Mouse (Mus musculus) kidney, embryonic 14.5 days (tissue): ENCODE results near the gene Zc3h6. TPM values are rescaled to one million over a fixed set of nuclear protein-coding genes. Genes with fewer than 3 reads are reported as not detected.
A peak's percentile ranks its signal among the peaks of the same experiment; 100 is the strongest.

ENCODE experiments used
- ATAC-seq: fragments of 200-750 bp; cut with Nextera tagmentation; 2 replicates; pipeline ENCODE4 v1.8.0; 2017; ENCODE audit warnings: moderate number of reproducible peaks, mild to moderate bottlenecking, moderate TSS enrichment, moderate library complexity; ENCODE audit not compliant: low FRiP score, low TSS enrichment
- H3K27ac ChIP-seq: fragments of 300-500 bp; sonication (generic); 2 replicates; pipeline ENCODE4 v1.5.1; 2014; ENCODE audit warnings: low read depth, mild to moderate bottlenecking, low read length, moderate library complexity, mixed read lengths
- H3K27me3 ChIP-seq: fragments of 300-500 bp; sonication (generic); 2 replicates; pipeline ENCODE4 v1.6.1; 2014; ENCODE audit warnings: mild to moderate bottlenecking, low read length; ENCODE audit not compliant: control insufficient read depth, insufficient read depth
- H3K36me3 ChIP-seq: fragments of 300-500 bp; sonication (generic); 2 replicates; pipeline ENCODE4 v1.6.1; 2014; ENCODE audit warnings: low read length, mixed read lengths; ENCODE audit not compliant: control insufficient read depth, insufficient read depth
- H3K4me1 ChIP-seq: fragments of 300-500 bp; sonication (generic); 2 replicates; pipeline ENCODE4 v1.6.1; 2014; ENCODE audit warnings: low read length, mixed read lengths; ENCODE audit not compliant: control insufficient read depth, insufficient read depth
- H3K4me2 ChIP-seq: fragments of 300-500 bp; sonication (generic); replicated peaks from 2 replicates; pipeline ENCODE4 v1.6.1; 2014; ENCODE audit warnings: low read depth, mild to moderate bottlenecking, low read length
- H3K4me3 ChIP-seq: fragments of 300-500 bp; sonication (generic); 2 replicates; pipeline ENCODE4 v1.5.1; 2014; ENCODE audit warnings: mild to moderate bottlenecking, low read length
- H3K9ac ChIP-seq: fragments of 300-500 bp; sonication (generic); 2 replicates; pipeline ENCODE4 v1.6.1; 2014; ENCODE audit warnings: low read depth, mild to moderate bottlenecking, low read length, moderate library complexity
- H3K9me3 ChIP-seq: fragments of 300-500 bp; sonication (generic); 2 replicates; pipeline ENCODE4 v1.6.1; 2016; ENCODE audit warnings: low read length; ENCODE audit not compliant: control insufficient read depth
- WGBS: fragments of 180-500 bp; shearing (Covaris S2); extraction: QIAGEN DNeasy Blood & Tissue Kit; methylation state at CpG from one replicate; pipeline ENCODE4 v1.1.7; 2014; 5-methylcytosine and 5-hydroxymethylcytosine counted together
- polyA plus RNA-seq: library from polyadenylated mRNA; unstranded; fragments of >200 nt; fragmentation: Nextera tagmentation; extraction: Ambion mirVana; gene quantifications from 2 replicates; pipeline ENCODE4 v1.2.1, GENCODE M21; 2014

Zc3h6 gene
- polyA plus RNA-seq, 1 experiment from 2014 or later: 1.5 TPM

- no peaks in the 10 kb centered on the region for H3K27me3 ChIP-seq
- 0 out of 2 replicates have a peak, but pooled peaks cover 3% of the 10 kb centered on the region for H3K4me1 ChIP-seq
- H3K9me3 ChIP-seq: no peaks in the 10 kb centered on the region
- no peak overlapping the region for H3K9ac ChIP-seq
- H3K4me3 ChIP-seq: no peak overlapping the region
- H3K27ac ChIP-seq: no peak overlapping the region
- H3K36me3 ChIP-seq: no peaks in the 10 kb centered on the region
- H3K4me2 ChIP-seq: no peak overlapping the region
- WGBS: 44% methylated on average over 4 of the region's 4 CpGs
- peak; percentile 89 for ATAC-seq
Observed at GRCm38 (mm10) chr2:129046846-129047196, 79.6 kb downstream of the Zc3h6 start.

GRCm38 (mm10) chr2:129047811-129048210 is 80.6 kb downstream of the Zc3h6 start, which contains the start of gene Vinac1:
TSS of gene Vinac1 (minus strand) at chr2:129048172.
- H3K27ac ChIP-seq: no peak within 1 kb of the TSS
- H3K4me3 ChIP-seq: no peak within 1 kb of the TSS
- ATAC-seq: no peak
- H3K4me1 ChIP-seq: 0 out of 2 replicates have a peak, but pooled peaks cover 3% of the 10 kb centered on the region
- H3K9me3 ChIP-seq: no peaks in the 10 kb centered on the region
- no peaks in the 10 kb centered on the region for H3K27me3 ChIP-seq
- no peak within 1 kb of the TSS for H3K4me2 ChIP-seq
- no peak within 1 kb of the TSS for H3K9ac ChIP-seq
- H3K36me3 ChIP-seq: no peaks in the 10 kb centered on the region
- WGBS: 84% methylated on average over 8 of the region's 8 CpGs

GRCm38 (mm10) chr2:129052451-129052983 is 85.3 kb downstream of the Zc3h6 start:
- Histone ChIP-seq H3K27me3 (no peaks in the 10 kb centered on the region), H3K4me3 (no peak overlapping the region), H3K36me3 (no peaks in the 10 kb centered on the region), H3K4me1 (no peaks in the 10 kb centered on the region), H3K9ac (no peak overlapping the region), H3K9me3 (peaks cover 3% of the 10 kb centered on the region; the same call in 1 of the 2 replicates), H3K4me2 (no peak overlapping the region), H3K27ac (no peak overlapping the region)
- ATAC-seq: peak; percentile 64; the same call in 1 of the 2 replicates
- 26% methylated on average over 4 of the region's 4 CpGs for WGBS

- no peak overlapping the region for H3K9ac ChIP-seq
- no peaks in the 10 kb centered on the region for H3K36me3 ChIP-seq
- H3K4me3 ChIP-seq: no peak overlapping the region
- H3K27me3 ChIP-seq: no peaks in the 10 kb centered on the region
- H3K27ac ChIP-seq: no peak overlapping the region
- WGBS: 78% methylated on average over 6 of the region's 6 CpGs
- H3K9me3 ChIP-seq: peaks cover 14% of the 10 kb centered on the region
- H3K4me2 ChIP-seq: no peak overlapping the region
- H3K4me1 ChIP-seq: no peaks in the 10 kb centered on the region
- ATAC-seq: no peak
Observed at GRCm38 (mm10) chr2:129055741-129056140, 88.5 kb downstream of the Zc3h6 start.

GRCm38 (mm10) chr2:129056597-129056996 is 89.4 kb downstream of the Zc3h6 start:
- WGBS: 54% methylated on average over 9 of the region's 9 CpGs
- no peak for ATAC-seq

GRCm38 (mm10) chr2:129057256-129057655 is 90.1 kb downstream of the Zc3h6 start:
- ATAC-seq: no peak
- Histone ChIP-seq H3K9ac (no peak overlapping the region), H3K27me3 (no peaks in the 10 kb centered on the region), H3K4me3 (no peak overlapping the region), H3K27ac (no peak overlapping the region), H3K4me2 (no peak overlapping the region), H3K4me1 (no peaks in the 10 kb centered on the region), H3K36me3 (no peaks in the 10 kb centered on the region), H3K9me3 (peaks cover 14% of the 10 kb centered on the region)
- 90% methylated on average over 8 of the region's 8 CpGs for WGBS

More at GRCm38 (mm10) chr2:129056597-129056996, 89.4 kb downstream of the Zc3h6 start:
- H3K9me3 ChIP-seq: peaks cover 14% of the 10 kb centered on the region
- no peak overlapping the region for H3K4me3 ChIP-seq
- no peaks in the 10 kb centered on the region for H3K27me3 ChIP-seq
- no peaks in the 10 kb centered on the region for H3K36me3 ChIP-seq
- no peak overlapping the region for H3K9ac ChIP-seq
- H3K4me2 ChIP-seq: no peak overlapping the region
- no peak overlapping the region for H3K27ac ChIP-seq
- no peaks in the 10 kb centered on the region for H3K4me1 ChIP-seq

GRCm38 (mm10) chr2:129057920-129058361 is 90.7 kb downstream of the Zc3h6 start:
- H3K4me2 ChIP-seq: no peak overlapping the region
- H3K36me3 ChIP-seq: no peaks in the 10 kb centered on the region
- H3K27me3 ChIP-seq: no peaks in the 10 kb centered on the region
- H3K9ac ChIP-seq: no peak overlapping the region
- H3K4me3 ChIP-seq: no peak overlapping the region
- peaks cover 14% of the 10 kb centered on the region for H3K9me3 ChIP-seq
- no peak overlapping the region for H3K27ac ChIP-seq
- H3K4me1 ChIP-seq: no peaks in the 10 kb centered on the region
- WGBS: 85% methylated on average over 6 of the region's 6 CpGs
- no peak for ATAC-seq

GRCm38 (mm10) chr2:129061456-129062059 is 94.4 kb downstream of the Zc3h6 start:
- Histone ChIP-seq H3K9me3 (peaks cover 11% of the 10 kb centered on the region), H3K27me3 (no peaks in the 10 kb centered on the region), H3K9ac (no peak overlapping the region), H3K4me3 (no peak overlapping the region), H3K4me1 (no peaks in the 10 kb centered on the region), H3K36me3 (no peaks in the 10 kb centered on the region), H3K27ac (no peak overlapping the region), H3K4me2 (no peak overlapping the region)
- no peak for ATAC-seq
- WGBS: 79% methylated on average over 10 of the region's 10 CpGs
